Mouse (Mus musculus): ENCODE data around the gene Pa2g4. TPM values are rescaled to one million over a fixed set of nuclear protein-coding genes. Genes with fewer than 3 reads are reported as not detected.

Gene Pa2g4
- total RNA-seq, 2 experiments from 2014 or later = 351 to 504 TPM

DNA sequence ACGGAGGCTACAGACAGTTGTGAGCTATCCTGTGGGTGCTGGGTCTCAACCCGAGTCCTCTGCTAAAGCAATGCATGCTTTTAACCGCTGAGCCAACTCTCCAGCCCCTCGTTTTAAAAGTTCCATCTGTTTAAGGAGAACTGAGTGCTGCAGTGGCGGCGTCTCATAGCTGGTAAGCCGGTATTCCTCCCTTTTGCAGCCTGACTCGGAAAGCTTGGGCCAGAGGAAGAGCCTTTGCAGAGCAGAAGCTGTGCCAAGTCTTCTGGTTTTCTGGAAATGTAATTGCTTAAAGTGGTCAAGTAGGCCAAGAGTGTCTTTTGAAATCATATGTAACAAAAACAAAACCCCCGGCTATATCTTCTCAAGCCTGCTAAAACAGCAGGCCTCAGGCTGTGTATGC lies 57.5 kb downstream of the Pa2g4 start:
- ATAC-seq (replicated peaks; ENCODE audit: poor library complexity) = no peak

Other genes with a start within 250 kb of the Pa2g4 start
- gene Cnpy2, start 243.5 kb downstream of the Pa2g4 start, total RNA-seq (2015) = 151 and 152 TPM in 2 replicates
- 132 and 144 TPM in 2 replicates for gene Cnpy2, start 243.5 kb downstream of the Pa2g4 start, total RNA-seq (2017)
- gene Cs, start 228.3 kb downstream of the Pa2g4 start, total RNA-seq (2015) = 172 and 181 TPM in 2 replicates
- 106 and 108 TPM in 2 replicates for gene Cs, start 228.3 kb downstream of the Pa2g4 start, total RNA-seq (2017)
- gene Coq10a, start 197.0 kb downstream of the Pa2g4 start, total RNA-seq (2015) = 13.8 and 17.6 TPM in 2 replicates
- 8.8 and 9.4 TPM in 2 replicates for gene Coq10a, start 197.0 kb downstream of the Pa2g4 start, total RNA-seq (2017)
- gene Ankrd52, start 188.9 kb downstream of the Pa2g4 start, total RNA-seq (2015) = 48.6 and 48.9 TPM in 2 replicates
- gene Ankrd52, start 188.9 kb downstream of the Pa2g4 start, total RNA-seq (2017) = 9.0 and 11.6 TPM in 2 replicates
- gene Slc39a5, start 164.8 kb downstream of the Pa2g4 start, total RNA-seq (2015) = not detected in 2 replicates
- gene Slc39a5, start 164.8 kb downstream of the Pa2g4 start, total RNA-seq (2017) = not detected in 2 replicates
- gene Nabp2, start 154.5 kb downstream of the Pa2g4 start, total RNA-seq (2015) = 79.4 and 105 TPM in 2 replicates
- gene Nabp2, start 154.5 kb downstream of the Pa2g4 start, total RNA-seq (2017) = 68.8 and 72.2 TPM in 2 replicates
- gene Rnf41, start 154.3 kb downstream of the Pa2g4 start, total RNA-seq (2015) = 15.7 and 20.9 TPM in 2 replicates
- gene Rnf41, start 154.3 kb downstream of the Pa2g4 start, total RNA-seq (2017) = 20.1 and 21.0 TPM in 2 replicates
- 70.4 and 74.5 TPM in 2 replicates for gene Smarcc2, start 106.7 kb downstream of the Pa2g4 start, total RNA-seq (2015)
- gene Smarcc2, start 106.7 kb downstream of the Pa2g4 start, total RNA-seq (2017) = 52.8 and 66.9 TPM in 2 replicates
- 760 and 847 TPM in 2 replicates for gene Myl6, start 71.8 kb downstream of the Pa2g4 start, total RNA-seq (2015)
- 1,168 and 1,230 TPM in 2 replicates for gene Myl6, start 71.8 kb downstream of the Pa2g4 start, total RNA-seq (2017)
- 7.6 and 7.8 TPM in 2 replicates for gene Myl6b, start 67.3 kb downstream of the Pa2g4 start, total RNA-seq (2015)
- 0.64 and 1.7 TPM in 2 replicates for gene Myl6b, start 67.3 kb downstream of the Pa2g4 start, total RNA-seq (2017)
- 41.2 and 48.4 TPM in 2 replicates for gene Esyt1, start 40.1 kb downstream of the Pa2g4 start, total RNA-seq (2015)
- 77.6 and 85.1 TPM in 2 replicates for gene Esyt1, start 40.1 kb downstream of the Pa2g4 start, total RNA-seq (2017)
- gene Zc3h10, start 18.2 kb downstream of the Pa2g4 start, total RNA-seq (2015) = 5.9 and 6.7 TPM in 2 replicates
- gene Zc3h10, start 18.2 kb downstream of the Pa2g4 start, total RNA-seq (2017) = 10.2 and 13.3 TPM in 2 replicates
- 3,654 and 3,864 TPM in 2 replicates for gene Rpl41, start 16.7 kb downstream of the Pa2g4 start, total RNA-seq (2015)
- 3,114 and 3,805 TPM in 2 replicates for gene Rpl41, start 16.7 kb downstream of the Pa2g4 start, total RNA-seq (2017)
- 2.1 and 2.9 TPM in 2 replicates for gene Erbb3, start 23.7 kb upstream of the Pa2g4 start, total RNA-seq (2015)
- gene Erbb3, start 23.7 kb upstream of the Pa2g4 start, total RNA-seq (2017) = 1.7 and 2.1 TPM in 2 replicates
- 2,069 and 2,075 TPM in 2 replicates for gene Rps26, start 60.8 kb upstream of the Pa2g4 start, total RNA-seq (2015)
- gene Rps26, start 60.8 kb upstream of the Pa2g4 start, total RNA-seq (2017) = 838 and 883 TPM in 2 replicates
- 0.20 TPM in 1 of 2 replicates, not detected in the other for gene Ikzf4, start 80.0 kb upstream of the Pa2g4 start, total RNA-seq (2015)
- gene Ikzf4, start 80.0 kb upstream of the Pa2g4 start, total RNA-seq (2017) = 0.04 TPM in 1 of 2 replicates, not detected in the other
- gene Suox, start 108.1 kb upstream of the Pa2g4 start, total RNA-seq (2015) = 2.0 and 2.2 TPM in 2 replicates
- 4.8 and 5.6 TPM in 2 replicates for gene Suox, start 108.1 kb upstream of the Pa2g4 start, total RNA-seq (2017)
- 33.1 and 40.2 TPM in 2 replicates for gene Rab5b, start 130.3 kb upstream of the Pa2g4 start, total RNA-seq (2015)
- 47.9 and 50.6 TPM in 2 replicates for gene Rab5b, start 130.3 kb upstream of the Pa2g4 start, total RNA-seq (2017)
- 0.12 and 0.68 TPM in 2 replicates for gene Pmel, start 138.2 kb upstream of the Pa2g4 start, total RNA-seq (2015)
- gene Pmel, start 138.2 kb upstream of the Pa2g4 start, total RNA-seq (2017) = 0.96 TPM in 1 of 2 replicates, not detected in the other
- gene Cdk2, start 139.0 kb upstream of the Pa2g4 start, total RNA-seq (2015) = 83.1 and 98.3 TPM in 2 replicates
- 65.8 and 68.0 TPM in 2 replicates for gene Cdk2, start 139.0 kb upstream of the Pa2g4 start, total RNA-seq (2017)
- gene Dgka, start 178.9 kb upstream of the Pa2g4 start, total RNA-seq (2015) = 9.6 and 13.0 TPM in 2 replicates
- gene Dgka, start 178.9 kb upstream of the Pa2g4 start, total RNA-seq (2017) = 9.1 and 10.7 TPM in 2 replicates
- 36.6 and 37.7 TPM in 2 replicates for gene Pym1, start 181.9 kb upstream of the Pa2g4 start, total RNA-seq (2015)
- gene Pym1, start 181.9 kb upstream of the Pa2g4 start, total RNA-seq (2017) = 38.9 and 53.4 TPM in 2 replicates
- 4.8 and 5.3 TPM in 2 replicates for gene Mmp19, start 224.9 kb upstream of the Pa2g4 start, total RNA-seq (2015)
- 12.8 and 15.5 TPM in 2 replicates for gene Mmp19, start 224.9 kb upstream of the Pa2g4 start, total RNA-seq (2017)
- gene Dnajc14, start 238.1 kb upstream of the Pa2g4 start, total RNA-seq (2015) = 14.9 and 19.2 TPM in 2 replicates
- 33.4 and 36.4 TPM in 2 replicates for gene Dnajc14, start 238.1 kb upstream of the Pa2g4 start, total RNA-seq (2017)
- gene Tmem198b, start 238.4 kb upstream of the Pa2g4 start, total RNA-seq (2015) = 5.5 and 7.2 TPM in 2 replicates
- gene Tmem198b, start 238.4 kb upstream of the Pa2g4 start, total RNA-seq (2017) = 2.8 and 6.0 TPM in 2 replicates

Measured in megakaryocyte progenitor cell, adult 5-6 weeks (primary cell).